Mouse (Mus musculus) olfactory bulb, adult 2 months (tissue): ENCODE results near the gene Exoc6.

Source experiments
- CTCF ChIP-seq: fragments of 200-500 bp; IDR thresholded peaks from 2 replicates; pipeline ENCODE4 v1.5.1; 2012; ENCODE audit warnings: low read depth, mild to moderate bottlenecking, low read length, moderate library complexity; ENCODE audit not compliant: insufficient read depth
- POLR2A ChIP-seq: fragments of 200-500 bp; IDR thresholded peaks from 2 replicates; pipeline ENCODE4 v1.6.1; 2012; ENCODE audit warnings: mild to moderate bottlenecking, low read depth, low read length, moderate library complexity; ENCODE audit not compliant: insufficient read depth

GRCm38 (mm10) chr19:37530601-37531000, 19.6 kb upstream of the Exoc6 start:
- no peak for TF ChIP-seq CTCF
- no peak for TF ChIP-seq POLR2A
